Mouse (Mus musculus) stomach, embryonic 14.5 days (tissue): Measurements from ENCODE around the gene Gldc. TPM values are rescaled to one million over a fixed set of nuclear protein-coding genes. Genes with fewer than 3 reads are reported as not detected.

Experiments used
- ATAC-seq: fragments of 200-750 bp; cut with Nextera tagmentation; 2 replicates; pipeline ENCODE4 v1.8.0; 2017; ENCODE audit warnings: low read depth, moderate TSS enrichment; ENCODE audit not compliant: insufficient number of reproducible peaks, insufficient read depth, low FRiP score
- H3K27ac ChIP-seq: fragments of 300-500 bp; sonication (generic); 2 replicates; pipeline ENCODE4 v1.5.1; 2014; ENCODE audit warnings: mild to moderate bottlenecking, low read length, moderate library complexity, mixed read lengths
- H3K27me3 ChIP-seq: fragments of 300-500 bp; sonication (generic); 2 replicates; pipeline ENCODE4 v1.6.1; 2014; ENCODE audit warnings: low read length, control low read depth, mixed read lengths; ENCODE audit not compliant: control insufficient read depth, insufficient read depth
- H3K36me3 ChIP-seq: fragments of 300-500 bp; sonication (generic); 2 replicates; pipeline ENCODE4 v1.6.1; 2014; ENCODE audit warnings: mild to moderate bottlenecking, control low read depth, low read length, moderate library complexity, mixed read lengths; ENCODE audit not compliant: control insufficient read depth, insufficient read depth
- H3K4me1 ChIP-seq: fragments of 300-500 bp; sonication (generic); 2 replicates; pipeline ENCODE4 v1.6.1; 2014; ENCODE audit warnings: low read length, control low read depth, mixed read lengths; ENCODE audit not compliant: control insufficient read depth, insufficient read depth
- H3K4me2 ChIP-seq: fragments of 300-500 bp; sonication (generic); replicated peaks from 2 replicates; pipeline ENCODE4 v1.6.1; 2014; ENCODE audit warnings: low read depth, low read length, control low read depth
- H3K4me3 ChIP-seq: fragments of 300-500 bp; sonication (generic); 2 replicates; pipeline ENCODE4 v1.5.1; 2014; ENCODE audit warnings: low read depth, low read length, control low read depth
- H3K9ac ChIP-seq: fragments of 300-500 bp; sonication (generic); replicated peaks from 2 replicates; pipeline ENCODE4 v1.6.1; 2014; ENCODE audit warnings: low read depth, mild to moderate bottlenecking, control low read depth, low read length, moderate library complexity, mixed read lengths
- H3K9me3 ChIP-seq: fragments of 300-500 bp; sonication (generic); 2 replicates; pipeline ENCODE4 v1.6.1; 2016; ENCODE audit warnings: low read depth, low read length, control low read depth; ENCODE audit not compliant: control insufficient read depth
- WGBS: fragments of 180-500 bp; shearing (Covaris S2); extraction: QIAGEN DNeasy Blood & Tissue Kit; methylation state at CpG from one replicate; pipeline ENCODE4 v1.1.7; 2014; 5-methylcytosine and 5-hydroxymethylcytosine counted together
- polyA plus RNA-seq: library from polyadenylated mRNA; unstranded; fragments of >200 nt; fragmentation: Nextera tagmentation; extraction: Ambion mirVana; gene quantifications from 2 replicates; pipeline ENCODE4 v1.2.1, GENCODE M21; 2014

Gldc gene
- polyA plus RNA-seq, 1 experiment from 2014 or later: 3.7 TPM

DNA sequence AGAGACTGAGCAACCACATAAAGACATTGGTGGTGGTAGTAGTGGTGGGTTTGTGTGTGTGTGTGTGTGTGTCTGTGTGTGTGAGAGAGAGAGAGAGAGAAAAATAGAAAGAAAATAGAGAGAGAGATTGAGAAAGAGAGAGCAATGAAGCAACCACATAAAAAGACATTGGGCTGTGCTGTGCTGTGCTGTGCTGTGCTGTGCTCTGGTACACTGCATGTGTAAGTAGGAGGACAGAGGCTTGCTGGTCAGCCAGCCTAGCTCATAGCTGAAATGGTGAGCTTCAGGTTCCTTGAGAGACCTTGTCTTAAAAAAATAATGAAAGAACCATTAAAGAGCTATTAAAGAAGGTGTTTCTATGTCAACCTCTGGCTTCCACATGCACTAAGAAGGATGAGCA lies 66.6 kb downstream of the Gldc start:
- Histone ChIP-seq H3K4me1 (no peaks in the 10 kb centered on the region), H3K4me2 (no peak overlapping the region), H3K9ac (no peak overlapping the region), H3K36me3 (no peaks in the 10 kb centered on the region), H3K27ac (no peak overlapping the region), H3K4me3 (no peak overlapping the region), H3K9me3 (no peaks in the 10 kb centered on the region), H3K27me3 (no peaks in the 10 kb centered on the region)
- ATAC-seq: no peak

DNA sequence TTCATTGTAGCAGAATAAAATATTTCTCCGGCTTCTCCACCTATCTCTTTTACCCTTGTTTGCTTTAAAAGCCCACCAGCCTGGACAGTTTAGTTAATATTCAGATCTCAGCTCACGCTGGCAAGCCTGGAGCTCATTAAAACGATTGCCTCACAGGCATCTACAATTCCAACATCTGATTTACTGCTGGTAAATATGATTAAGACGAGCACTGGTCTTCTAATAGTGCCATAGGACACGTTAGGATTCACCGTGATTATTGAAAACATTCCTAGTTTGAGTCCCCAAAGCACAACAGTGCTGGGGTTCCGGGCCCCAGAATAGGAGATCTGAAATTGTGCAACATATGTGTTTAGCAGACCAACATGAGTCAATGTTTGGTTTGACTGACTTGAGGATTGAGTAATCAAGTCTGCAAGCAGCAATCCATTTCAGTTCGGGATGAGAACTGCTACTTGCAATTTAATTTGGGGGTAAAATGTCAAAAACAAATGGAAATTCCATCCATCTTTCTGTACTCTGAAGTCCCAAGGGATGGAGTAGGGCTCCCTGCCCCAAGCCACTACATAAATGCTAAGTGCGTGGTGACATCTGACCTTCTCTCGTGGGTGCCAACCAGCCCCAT lies 67.9 kb downstream of the Gldc start:
- no peak overlapping the region for H3K27ac ChIP-seq
- no peaks in the 10 kb centered on the region for H3K36me3 ChIP-seq
- H3K4me2 ChIP-seq: no peak overlapping the region
- 80% methylated on average over 10 of the region's 10 CpGs for WGBS
- no peaks in the 10 kb centered on the region for H3K9me3 ChIP-seq
- no peak overlapping the region for H3K4me3 ChIP-seq
- no peaks in the 10 kb centered on the region for H3K4me1 ChIP-seq
- ATAC-seq: no peak
- no peaks in the 10 kb centered on the region for H3K27me3 ChIP-seq
- H3K9ac ChIP-seq: no peak overlapping the region

DNA sequence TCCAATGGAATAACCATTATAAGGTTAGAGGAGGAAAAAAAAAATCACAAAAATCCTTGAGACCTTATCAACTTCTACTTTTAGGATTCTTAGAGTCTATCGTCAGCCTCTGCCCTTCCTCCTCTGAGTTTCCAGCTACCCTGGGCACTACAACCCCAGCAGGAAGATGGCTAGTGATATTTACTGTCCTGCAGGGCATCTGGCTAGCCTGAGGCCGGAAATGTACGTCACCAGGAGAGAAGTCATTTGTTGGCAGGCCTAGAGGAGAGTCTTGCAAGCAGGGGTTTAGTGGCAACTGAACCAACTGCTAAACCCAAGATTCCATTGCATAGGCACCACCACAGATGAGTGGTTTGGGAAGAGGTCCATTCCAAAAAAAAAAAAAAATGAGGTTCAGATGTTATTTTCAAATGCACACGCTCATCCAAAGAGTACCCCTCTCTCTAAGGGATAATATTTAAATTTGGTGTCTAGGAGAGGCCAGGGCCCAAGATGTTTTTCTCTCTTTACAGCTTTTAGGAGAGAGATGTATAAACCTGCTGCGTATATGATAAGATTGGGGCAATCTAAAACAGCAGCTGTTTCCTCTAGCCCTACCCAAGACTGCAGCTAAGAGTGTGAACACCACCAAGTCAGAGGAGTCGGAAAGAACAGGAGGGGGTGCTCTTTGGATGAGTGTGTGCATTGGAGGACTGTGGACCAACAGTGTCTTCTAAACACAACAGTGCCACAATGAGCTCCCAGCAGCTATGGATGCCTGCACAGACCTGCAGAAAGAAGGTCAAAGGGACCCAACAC lies 70.0 kb downstream of the Gldc start:
- WGBS: 86% methylated on average over 6 of the region's 6 CpGs
- H3K4me1 ChIP-seq: no peaks in the 10 kb centered on the region
- ATAC-seq: no peak

DNA sequence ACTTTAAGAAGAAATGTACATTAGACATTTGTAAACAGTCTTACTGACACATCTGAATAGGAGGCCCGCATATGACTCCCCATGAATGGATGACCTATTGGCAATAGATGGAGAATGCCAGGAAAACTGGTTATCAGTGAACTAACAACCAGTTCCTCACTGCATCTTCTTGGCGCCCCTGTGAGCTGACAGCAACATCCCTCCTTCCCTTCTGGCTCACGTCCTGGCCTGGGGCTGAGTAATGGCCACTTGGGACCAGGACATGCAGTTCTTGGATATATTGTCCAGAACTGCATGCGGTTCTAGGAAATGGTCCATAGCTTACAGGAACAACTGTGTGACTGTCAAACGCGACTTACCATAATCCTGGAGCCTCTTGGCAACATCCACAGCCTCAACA lies 72.6 kb downstream of the Gldc start:
- Histone ChIP-seq H3K36me3 (peaks cover 3% of the 10 kb centered on the region; the same call in 1 of the 2 replicates), H3K27me3 (no peaks in the 10 kb centered on the region), H3K9me3 (0 out of 2 replicates have a peak, but pooled peaks cover 3% of the 10 kb centered on the region), H3K4me3 (no peak overlapping the region), H3K4me2 (no peak overlapping the region), H3K4me1 (no peaks in the 10 kb centered on the region), H3K27ac (no peak overlapping the region), H3K9ac (no peak overlapping the region)
- no peak for ATAC-seq
- WGBS: 87% methylated on average over 6 of the region's 6 CpGs

More for the DNA sequence above, 70.0 kb downstream of the Gldc start:
- Histone ChIP-seq H3K4me2 (no peak overlapping the region), H3K9me3 (no peaks in the 10 kb centered on the region), H3K36me3 (no peaks in the 10 kb centered on the region), H3K27ac (no peak overlapping the region), H3K4me3 (no peak overlapping the region), H3K9ac (no peak overlapping the region), H3K27me3 (no peaks in the 10 kb centered on the region)

DNA sequence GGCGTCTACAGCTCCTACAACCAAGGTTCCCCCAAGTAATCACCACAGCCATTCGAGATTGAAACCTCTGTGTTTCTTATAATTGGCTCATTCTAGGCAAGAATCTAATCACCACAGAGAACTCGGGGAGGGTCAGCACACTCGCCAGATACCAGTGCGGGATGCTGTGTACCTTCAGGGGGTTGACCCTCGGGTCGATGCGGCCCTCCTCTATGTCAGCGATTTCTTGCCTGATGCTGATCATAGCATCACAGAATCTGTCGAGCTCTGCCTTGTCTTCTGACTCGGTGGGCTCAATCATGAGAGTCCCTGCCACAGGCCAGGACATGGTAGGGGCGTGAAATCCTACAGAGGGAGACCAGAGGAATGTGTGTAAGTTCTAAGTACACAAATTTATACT lies 74.7 kb downstream of the Gldc start:
- 0 out of 2 replicates have a peak, but pooled peaks cover 3% of the 10 kb centered on the region for H3K9me3 ChIP-seq
- ATAC-seq: no peak
- H3K4me2 ChIP-seq: no peak overlapping the region
- H3K36me3 ChIP-seq: peaks cover 19% of the 10 kb centered on the region
- H3K4me3 ChIP-seq: no peak overlapping the region
- H3K27me3 ChIP-seq: no peaks in the 10 kb centered on the region
- H3K9ac ChIP-seq: no peak overlapping the region
- WGBS: 97% methylated on average over 12 of the region's 12 CpGs
- H3K27ac ChIP-seq: no peak overlapping the region
- H3K4me1 ChIP-seq: no peaks in the 10 kb centered on the region

DNA sequence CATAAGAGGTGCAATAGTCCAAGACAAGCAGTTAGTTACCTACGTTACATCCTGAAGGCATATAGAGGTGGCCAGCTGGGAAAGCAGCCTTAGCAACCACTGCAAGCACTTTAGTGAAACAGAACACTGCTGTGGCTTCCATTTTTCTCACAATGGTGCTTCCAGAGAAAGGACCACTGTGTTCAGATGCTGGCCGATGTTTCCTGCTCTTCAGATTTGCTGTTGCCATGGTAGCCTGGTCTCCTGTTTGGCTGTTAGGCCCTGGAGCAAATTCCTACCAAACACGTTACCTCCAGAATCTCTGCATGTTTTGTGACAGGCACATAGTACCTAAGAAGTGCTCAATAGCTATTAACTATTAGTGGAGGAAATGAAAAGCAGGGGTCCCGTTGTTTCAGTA lies 78.2 kb downstream of the Gldc start:
- Histone ChIP-seq H3K36me3 (peaks cover 47% of the 10 kb centered on the region), H3K4me2 (no peak overlapping the region), H3K9ac (no peak overlapping the region), H3K27ac (no peak overlapping the region), H3K9me3 (0 out of 2 replicates have a peak, but pooled peaks cover 3% of the 10 kb centered on the region), H3K27me3 (no peaks in the 10 kb centered on the region), H3K4me1 (no peaks in the 10 kb centered on the region), H3K4me3 (no peak overlapping the region)
- WGBS: 91% methylated on average over 4 of the region's 4 CpGs
- ATAC-seq: no peak

DNA sequence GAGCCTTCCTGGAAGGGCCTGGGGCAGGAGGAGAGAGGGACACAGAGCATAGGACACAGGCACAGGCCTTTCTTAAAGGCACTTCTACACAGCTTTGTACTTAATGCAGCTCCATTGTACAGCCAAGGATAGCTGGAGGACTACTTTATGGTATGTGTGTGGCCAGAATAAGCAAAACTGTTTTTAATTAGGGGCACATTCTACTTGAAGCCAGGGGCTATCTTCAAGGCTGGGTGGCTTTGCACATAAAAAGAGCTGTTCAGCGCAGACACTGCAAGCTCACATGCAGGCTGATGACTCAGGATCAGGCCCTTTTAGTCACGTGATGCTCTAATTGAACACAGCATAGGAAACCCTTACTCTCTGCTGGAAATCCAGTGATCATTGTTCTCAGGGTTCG lies 79.0 kb downstream of the Gldc start:
- Histone ChIP-seq H3K4me2 (no peak overlapping the region), H3K9me3 (0 out of 2 replicates have a peak, but pooled peaks cover 3% of the 10 kb centered on the region), H3K9ac (no peak overlapping the region), H3K27me3 (no peaks in the 10 kb centered on the region), H3K27ac (no peak overlapping the region), H3K4me1 (no peaks in the 10 kb centered on the region), H3K36me3 (peaks cover 50% of the 10 kb centered on the region), H3K4me3 (no peak overlapping the region)
- WGBS: 81% methylated on average over 3 of the region's 3 CpGs
- ATAC-seq: no peak

DNA sequence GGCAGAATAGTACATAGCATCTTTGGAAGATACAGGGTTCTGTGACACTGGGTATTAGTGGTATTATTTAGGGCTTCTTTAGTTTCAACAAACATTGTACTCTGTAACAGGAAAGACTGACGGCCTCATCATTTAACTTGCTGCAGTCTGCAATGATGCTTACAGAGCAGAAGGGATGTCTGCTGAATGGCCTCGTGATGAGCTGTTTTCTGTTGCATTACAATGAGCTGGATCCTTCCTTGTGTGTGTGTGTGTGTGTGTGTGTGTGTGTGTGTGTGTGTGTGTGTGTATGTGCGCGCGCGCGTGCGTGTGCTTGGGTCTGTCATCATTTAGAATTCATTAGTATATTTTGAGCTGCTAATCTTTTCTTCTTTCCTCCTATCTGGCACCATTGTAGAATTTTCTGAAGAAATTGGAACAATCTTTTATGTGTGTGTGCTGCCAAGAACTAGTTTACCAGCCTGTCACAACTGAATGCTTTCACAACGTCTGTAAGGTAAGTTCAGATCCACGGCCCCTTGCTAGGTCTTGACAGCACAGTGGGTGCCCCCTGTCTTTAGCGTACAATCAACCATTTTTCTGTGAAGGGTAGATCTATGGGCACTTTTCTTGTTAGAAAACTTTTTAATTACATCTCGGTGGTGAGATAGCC lies 83.5 kb downstream of the Gldc start:
- Histone ChIP-seq H3K4me3 (no peak overlapping the region), H3K36me3 (peaks cover 74% of the 10 kb centered on the region), H3K4me1 (no peaks in the 10 kb centered on the region), H3K27me3 (no peaks in the 10 kb centered on the region), H3K4me2 (no peak overlapping the region), H3K9me3 (no peaks in the 10 kb centered on the region), H3K9ac (no peak overlapping the region), H3K27ac (no peak overlapping the region)
- ATAC-seq: no peak
- 93% methylated on average over 12 of the region's 12 CpGs for WGBS
